Mouse (Mus musculus): Measurements from ENCODE around the gene Rfc4. TPM values are rescaled to one million over a fixed set of nuclear protein-coding genes. Genes with fewer than 3 reads are reported as not detected.

Rfc4 gene
- 0.36 and 1.2 TPM in 2 replicates for polyA plus RNA-seq (2012; rRNA removed)

GRCm38 (mm10) chr16:23127673-23128375, at the start of gene Rfc4:
Rfc4 (minus strand) TSS chr16:23127737.
- DNase-seq (ENCODE audit: low read depth): no peak

GRCm38 (mm10) chr16:23175956-23176355, 48.4 kb upstream of the Rfc4 start:
- DNase-seq (ENCODE audit: low read depth): no peak

- DNase-seq (ENCODE audit: low read depth): no peak
Measured at GRCm38 (mm10) chr16:23174855-23175254, 47.3 kb upstream of the Rfc4 start.

- DNase-seq (ENCODE audit: low read depth): no peak
Measured at GRCm38 (mm10) chr16:23173904-23174303, 46.4 kb upstream of the Rfc4 start.

- DNase-seq (ENCODE audit: low read depth): no peak
Measured at GRCm38 (mm10) chr16:23170813-23171212, 43.3 kb upstream of the Rfc4 start.

- DNase-seq (ENCODE audit: low read depth): no peak
Measured at GRCm38 (mm10) chr16:23167079-23167478, 39.5 kb upstream of the Rfc4 start.

- DNase-seq (ENCODE audit: low read depth): no peak
Measured at GRCm38 (mm10) chr16:23166646-23167045, 39.1 kb upstream of the Rfc4 start.

- no peak for DNase-seq (ENCODE audit: low read depth)
Measured at GRCm38 (mm10) chr16:23165441-23165840, 37.9 kb upstream of the Rfc4 start.

GRCm38 (mm10) chr16:23164443-23164842, 36.9 kb upstream of the Rfc4 start:
- DNase-seq (ENCODE audit: low read depth): no peak

- DNase-seq (ENCODE audit: low read depth): no peak
Measured at GRCm38 (mm10) chr16:23162116-23162515, 34.6 kb upstream of the Rfc4 start.

GRCm38 (mm10) chr16:23159749-23160148, 32.2 kb upstream of the Rfc4 start:
- no peak for DNase-seq (ENCODE audit: low read depth)

- no peak for DNase-seq (ENCODE audit: low read depth)
Measured at GRCm38 (mm10) chr16:23158957-23159356, 31.4 kb upstream of the Rfc4 start.

- DNase-seq (ENCODE audit: low read depth): no peak
Measured at GRCm38 (mm10) chr16:23158292-23158691, 30.8 kb upstream of the Rfc4 start.

- DNase-seq (ENCODE audit: low read depth): no peak
Measured at GRCm38 (mm10) chr16:23157013-23157412, 29.5 kb upstream of the Rfc4 start.

GRCm38 (mm10) chr16:23154261-23154660, 26.7 kb upstream of the Rfc4 start:
- DNase-seq (ENCODE audit: low read depth): no peak

- no peak for DNase-seq (ENCODE audit: low read depth)
Measured at GRCm38 (mm10) chr16:23151423-23151822, 23.9 kb upstream of the Rfc4 start.

- no peak for DNase-seq (ENCODE audit: low read depth)
Measured at GRCm38 (mm10) chr16:23149396-23149795, 21.9 kb upstream of the Rfc4 start.

GRCm38 (mm10) chr16:23148936-23149335, 21.4 kb upstream of the Rfc4 start:
- no peak for DNase-seq (ENCODE audit: low read depth)

- DNase-seq (ENCODE audit: low read depth): no peak
Measured at GRCm38 (mm10) chr16:23146280-23146679, 18.7 kb upstream of the Rfc4 start, which contains the start of gene Adipoq. Adipoq (plus strand) TSS chr16:23146536.

GRCm38 (mm10) chr16:23145211-23145610, 17.7 kb upstream of the Rfc4 start:
- no peak for DNase-seq (ENCODE audit: low read depth)

- DNase-seq (ENCODE audit: low read depth): no peak
Measured at GRCm38 (mm10) chr16:23144326-23144725, 16.8 kb upstream of the Rfc4 start.

- DNase-seq (ENCODE audit: low read depth): no peak
Measured at GRCm38 (mm10) chr16:23140911-23141310, 13.4 kb upstream of the Rfc4 start.

- DNase-seq (ENCODE audit: low read depth): no peak
Measured at GRCm38 (mm10) chr16:23136406-23136970, 9.0 kb upstream of the Rfc4 start.
